Mouse (Mus musculus) CD8-positive naive resting alpha-beta T cell, adult 2 months (primary cell): ENCODE data around the gene Acrbp.

Experiments used
- DNase-seq, 2 experiments: peaks; one replicate each; pipeline ENCODE4 v3.0.0; 2022; ENCODE audit warnings: low read depth in 2 of 2, low spot score in 2 of 2

Acrbp gene

DNA sequence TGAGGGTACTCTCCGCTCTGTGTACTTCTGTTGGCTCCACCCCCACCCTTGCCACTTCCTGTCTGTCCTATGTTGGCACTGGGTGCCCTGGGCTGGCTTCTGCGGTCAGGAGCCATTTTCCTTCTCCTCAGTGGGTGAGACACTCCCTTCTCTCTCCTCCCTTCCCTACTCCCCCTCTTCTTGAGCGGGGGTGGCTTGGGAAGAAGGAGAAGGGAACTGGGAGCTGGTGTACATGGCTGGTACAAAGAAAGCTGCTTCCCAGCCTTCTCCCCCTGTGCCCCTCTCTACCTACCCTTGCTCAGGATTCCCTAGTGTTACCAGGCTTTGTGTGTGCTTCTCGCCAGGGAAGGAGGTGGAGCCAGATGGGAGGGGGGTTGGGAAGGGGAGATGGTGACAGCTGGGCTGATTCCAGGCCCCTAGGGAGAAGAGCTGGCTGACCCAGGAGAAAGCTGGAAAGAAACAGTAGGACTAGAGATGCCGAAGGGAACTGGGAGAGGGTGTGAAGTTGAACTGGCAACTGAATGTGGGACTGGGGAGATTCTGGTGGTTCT lies 50.0 kb downstream of the Acrbp start:
- peak; percentile 52 to 63 for DNase-seq

DNA sequence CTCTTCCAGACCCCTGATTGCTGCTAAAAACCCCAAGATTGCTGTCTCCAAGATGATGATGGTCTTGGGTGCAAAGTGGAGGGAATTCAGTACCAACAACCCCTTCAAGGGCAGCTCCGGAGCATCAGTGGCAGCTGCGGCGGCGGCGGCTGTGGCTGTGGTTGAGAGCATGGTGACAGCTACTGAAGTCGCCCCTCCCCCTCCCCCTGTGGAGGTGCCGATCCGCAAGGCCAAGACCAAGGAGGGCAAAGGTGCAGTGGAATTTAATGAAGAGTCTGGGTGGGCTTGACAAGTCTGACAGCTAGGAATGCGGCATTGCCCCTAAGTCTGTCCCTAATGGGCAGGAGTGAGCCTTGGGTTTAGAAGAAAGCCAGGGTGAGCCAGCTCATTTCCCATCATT lies 52.0 kb downstream of the Acrbp start:
- no peak for DNase-seq

DNA sequence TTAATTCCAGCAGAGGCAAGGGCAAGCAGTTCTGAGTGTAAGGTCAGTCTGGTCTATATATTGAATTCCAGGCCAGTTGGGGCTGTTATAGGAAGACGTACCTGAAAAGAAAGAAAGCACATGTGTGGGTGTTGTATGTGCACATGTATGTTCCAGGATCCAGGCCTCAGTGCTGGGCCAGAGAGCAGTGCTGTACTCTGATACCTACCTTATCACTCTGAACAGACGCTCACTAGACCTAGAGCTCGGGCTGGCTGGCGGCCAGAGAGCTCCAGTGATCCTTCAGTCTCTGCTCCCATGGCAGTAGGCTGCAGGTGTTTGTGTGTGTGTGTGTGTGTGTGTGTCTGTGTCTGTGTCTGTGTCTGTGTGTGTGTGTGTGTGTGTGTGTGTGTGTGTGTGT lies 54.7 kb downstream of the Acrbp start:
- DNase-seq = no peak

DNA sequence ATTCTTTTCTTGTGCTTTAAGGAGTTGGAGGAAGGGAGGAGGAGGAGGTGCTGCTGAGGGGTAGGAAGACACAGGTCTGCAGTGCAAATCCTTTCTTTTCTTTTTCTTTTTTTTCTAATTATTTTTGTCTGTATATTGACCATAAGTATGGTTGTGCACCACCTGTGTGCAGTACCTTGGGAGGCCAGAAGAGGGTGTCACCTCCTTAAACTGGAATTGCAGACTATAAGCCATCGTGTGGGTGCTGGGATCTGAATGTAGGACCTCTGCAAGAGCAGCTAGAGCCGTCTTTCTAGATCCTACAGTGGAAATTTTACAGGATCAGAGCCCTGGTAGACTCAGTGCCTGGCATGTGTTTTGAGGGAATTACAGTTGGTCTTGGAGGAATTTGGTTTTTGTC lies 58.2 kb downstream of the Acrbp start:
- no peak for DNase-seq

DNA sequence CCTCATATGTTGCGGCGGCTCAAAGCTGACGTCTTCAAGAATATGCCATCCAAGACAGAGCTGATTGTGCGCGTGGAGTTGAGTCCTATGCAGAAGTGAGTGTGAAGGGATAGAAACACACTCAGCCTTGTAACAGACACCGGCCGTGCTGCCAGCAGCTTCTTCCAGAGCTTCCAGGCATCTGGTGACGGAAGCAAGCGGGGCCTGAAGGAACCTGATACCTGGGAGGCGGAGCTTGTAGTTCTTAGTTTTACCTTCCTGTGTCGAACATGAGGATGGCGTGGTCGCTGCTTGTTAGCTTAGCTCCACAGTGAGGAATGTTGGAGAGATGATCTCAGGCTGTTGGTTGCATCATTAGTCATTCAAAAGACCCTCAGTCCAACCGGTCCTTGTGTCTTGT lies 59.9 kb downstream of the Acrbp start:
- DNase-seq = no peak

DNA sequence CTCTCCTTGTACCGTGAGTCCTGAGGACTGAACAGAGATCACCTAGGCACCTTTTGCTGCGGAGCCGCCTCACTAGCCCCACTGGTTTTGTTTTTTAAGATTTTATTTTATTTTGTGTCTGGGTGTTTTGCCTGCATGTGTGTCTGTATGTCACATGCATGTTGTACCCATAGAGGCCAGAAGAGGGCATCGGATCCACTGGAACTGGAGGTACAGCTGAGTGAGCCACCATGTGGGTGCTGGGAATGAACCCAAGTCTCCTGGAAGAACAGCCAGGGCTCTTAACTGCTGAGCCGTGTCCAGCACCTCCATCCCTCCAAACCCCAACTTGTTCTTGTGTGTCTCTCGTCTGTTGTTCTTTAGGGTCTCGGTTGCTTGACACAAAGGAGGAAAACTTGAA lies 61.4 kb downstream of the Acrbp start:
- DNase-seq = peak in 1 of 2 experiments; percentile 35

DNA sequence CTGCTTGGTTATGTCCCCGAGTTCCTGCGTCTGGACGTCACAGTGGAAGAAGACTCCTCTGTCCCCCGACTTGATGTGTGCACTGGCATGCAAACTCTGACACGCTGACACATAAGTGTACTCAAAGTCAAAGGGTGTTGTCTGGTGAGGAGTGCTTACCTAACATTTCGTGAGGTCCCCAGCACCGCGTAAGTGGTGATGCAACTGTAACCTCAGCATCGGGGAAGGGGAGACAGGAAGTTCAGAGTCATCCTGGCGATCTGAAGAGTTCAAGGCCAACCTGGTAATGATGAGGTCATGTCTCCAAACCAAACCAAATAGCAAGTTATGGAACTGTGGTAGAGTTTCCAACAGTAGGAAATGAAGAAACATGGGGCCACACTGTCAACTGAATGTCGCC lies 63.1 kb downstream of the Acrbp start:
- DNase-seq = no peak
